Mouse (Mus musculus) stomach, postnatal 0 days (tissue): Measurements from ENCODE around the gene Nit1. TPM values are rescaled to one million over a fixed set of nuclear protein-coding genes. Genes with fewer than 3 reads are reported as not detected.

Source experiments
- ATAC-seq: fragments of 200-750 bp; cut with Nextera tagmentation; 2 replicates; pipeline ENCODE4 v1.8.0; 2017; ENCODE audit not compliant: low FRiP score, low TSS enrichment
- DNase-seq: peaks from one replicate; pipeline ENCODE4 v3.0.0-alpha.2; 2016; ENCODE audit warnings: low spot score
- H3K27ac ChIP-seq: fragments of 300-500 bp; sonication (generic); replicated peaks from 2 replicates; pipeline ENCODE4 v1.5.1; 2014; ENCODE audit warnings: mild to moderate bottlenecking, control low read depth
- H3K27me3 ChIP-seq: fragments of 300-500 bp; sonication (generic); 2 replicates; pipeline ENCODE4 v1.6.1; 2014; ENCODE audit warnings: low read length; ENCODE audit not compliant: control insufficient read depth, insufficient read depth
- H3K36me3 ChIP-seq: fragments of 300-500 bp; sonication (generic); 2 replicates; pipeline ENCODE4 v1.6.1; 2014; ENCODE audit warnings: low read length, mixed read lengths; ENCODE audit not compliant: control insufficient read depth, insufficient read depth
- H3K4me1 ChIP-seq: fragments of 300-500 bp; sonication (generic); replicated peaks from 2 replicates; pipeline ENCODE4 v1.6.1; 2014; ENCODE audit warnings: antibody characterized with exemption; ENCODE audit not compliant: control insufficient read depth, insufficient read depth
- H3K4me2 ChIP-seq: fragments of 300-500 bp; sonication (generic); replicated peaks from 2 replicates; pipeline ENCODE4 v1.6.1; 2014; ENCODE audit warnings: low read depth, mild to moderate bottlenecking, control low read depth, moderate library complexity
- H3K4me3 ChIP-seq: fragments of 300-500 bp; sonication (generic); 2 replicates; pipeline ENCODE4 v1.5.1; 2014; ENCODE audit warnings: low read depth, low read length, control low read depth
- H3K9ac ChIP-seq: fragments of 300-500 bp; sonication (generic); 2 replicates; pipeline ENCODE4 v1.6.1; 2014; ENCODE audit warnings: mild to moderate bottlenecking, low read length, control low read depth, mixed read lengths
- H3K9me3 ChIP-seq: fragments of 300-500 bp; sonication (generic); 2 replicates; pipeline ENCODE4 v1.6.1; 2016; ENCODE audit warnings: low read length; ENCODE audit not compliant: control insufficient read depth
- CTCF ChIP-seq: IDR thresholded peaks from 2 replicates; pipeline ENCODE4 v1.5.1; 2016; ENCODE audit warnings: antibody characterized with exemption, low read depth, mild to moderate bottlenecking, moderate library complexity
- EP300 ChIP-seq: optimal IDR thresholded peaks from 2 replicates; pipeline ENCODE3; 2016; ENCODE audit warnings: antibody characterized with exemption
- WGBS: fragments of 180-500 bp; shearing (Covaris S2); extraction: QIAGEN DNeasy Blood & Tissue Kit; methylation state at CpG from one replicate; pipeline ENCODE4 v1.1.7; 2014; 5-methylcytosine and 5-hydroxymethylcytosine counted together
- polyA plus RNA-seq: library from polyadenylated mRNA; unstranded; fragments of >200 nt; fragmentation: Nextera tagmentation; extraction: Ambion mirVana; gene quantifications from 2 replicates; pipeline ENCODE4 v1.2.1, GENCODE M21; 2015

Nit1 gene
- polyA plus RNA-seq, 1 experiment from 2014 or later = 41.8 TPM

- Histone ChIP-seq H3K4me2 (peak overlapping the region; percentile 27), H3K9ac (no peak overlapping the region), H3K4me1 (0 out of 2 replicates have a peak, but pooled peaks cover 7% of the 10 kb centered on the region), H3K27me3 (no peaks in the 10 kb centered on the region), H3K9me3 (no peaks in the 10 kb centered on the region), H3K36me3 (no peaks in the 10 kb centered on the region), H3K4me3 (0 out of 2 replicates have a peak overlapping the region, but pooled peaks have one; percentile 15), H3K27ac (peak overlapping the region; percentile 61)
- TF ChIP-seq EP300 (no peak), CTCF (no peak)
- no peak for ATAC-seq
- 48% methylated on average over 3 of the region's 3 CpGs for WGBS
- no peak for DNase-seq
These were observed 27.4 kb upstream of the Nit1 start for GRCm38 (mm10) chr1:171372880-171373279.

- Histone ChIP-seq H3K9ac (peak within 1 kb of the TSS; percentile 66), H3K27ac (peak within 1 kb of the TSS; percentile 91), H3K9me3 (no peaks in the 10 kb centered on the region), H3K36me3 (no peaks in the 10 kb centered on the region), H3K4me3 (peak within 1 kb of the TSS; percentile 35), H3K4me2 (peak within 1 kb of the TSS; percentile 51), H3K27me3 (no peaks in the 10 kb centered on the region), H3K4me1 (0 out of 2 replicates have a peak, but pooled peaks cover 7% of the 10 kb centered on the region)
- WGBS = 32% methylated on average over 20 of the region's 20 CpGs
- ATAC-seq (peak; percentile 83), DNase-seq (peak; percentile 90)
- TF ChIP-seq EP300 = no peak
- TF ChIP-seq CTCF = no peak
These were observed 24.6 kb upstream of the Nit1 start, which contains the start of gene Nectin4 for GRCm38 (mm10) chr1:171369845-171370556. Nectin4 (plus strand) TSS chr1:171370099.

- no peak overlapping the region for H3K9ac ChIP-seq
- DNase-seq (no peak), ATAC-seq (no peak)
- 47% methylated on average over 7 of the region's 7 CpGs for WGBS
- H3K9me3 ChIP-seq = no peaks in the 10 kb centered on the region
- peak overlapping the region; percentile 56; the same call in 1 of the 2 replicates for H3K27ac ChIP-seq
- no peaks in the 10 kb centered on the region for H3K36me3 ChIP-seq
- TF ChIP-seq CTCF (no peak), EP300 (no peak)
- H3K4me1 ChIP-seq = no peaks in the 10 kb centered on the region
- H3K4me2 ChIP-seq = no peak overlapping the region
- H3K4me3 ChIP-seq = no peak overlapping the region
- no peaks in the 10 kb centered on the region for H3K27me3 ChIP-seq
These were observed 20.5 kb upstream of the Nit1 start for GRCm38 (mm10) chr1:171365934-171366333.

- Histone ChIP-seq H3K4me2 (peak overlapping the region; percentile 60), H3K9ac (peak overlapping the region; percentile 59), H3K4me3 (peak overlapping the region; percentile 45), H3K9me3 (no peaks in the 10 kb centered on the region), H3K27me3 (no peaks in the 10 kb centered on the region), H3K27ac (peak overlapping the region; percentile 72; the same call in 1 of the 2 replicates), H3K36me3 (peaks cover 2% of the 10 kb centered on the region; the same call in 1 of the 2 replicates), H3K4me1 (no peaks in the 10 kb centered on the region)
- peak; percentile 65; the same call in 1 of the 2 replicates for ATAC-seq
- WGBS = 28% methylated on average over 16 of the region's 16 CpGs
- TF ChIP-seq EP300 (no peak), CTCF (peak; percentile 96)
- peak; percentile 76 for DNase-seq
These were observed 16.0 kb upstream of the Nit1 start for GRCm38 (mm10) chr1:171361106-171362103.

- peak; percentile 94 for ATAC-seq
- Histone ChIP-seq H3K4me3 (peak within 1 kb of the TSS; percentile 45), H3K27ac (peak within 1 kb of the TSS; percentile 72; the same call in 1 of the 2 replicates), H3K36me3 (peaks cover 4% of the 10 kb centered on the region; the same call in 1 of the 2 replicates), H3K9ac (peak within 1 kb of the TSS; percentile 63), H3K4me1 (no peaks in the 10 kb centered on the region), H3K27me3 (no peaks in the 10 kb centered on the region), H3K9me3 (no peaks in the 10 kb centered on the region), H3K4me2 (peak within 1 kb of the TSS; percentile 60)
- DNase-seq = peak; percentile 88
- WGBS = 1% methylated on average over 21 of the region's 21 CpGs
- TF ChIP-seq EP300 (no peak), CTCF (no peak)
These were observed 15.2 kb upstream of the Nit1 start, which contains the start of gene Klhdc9 for GRCm38 (mm10) chr1:171360656-171361055. Klhdc9 (minus strand) TSS chr1:171360798.
